Mouse (Mus musculus): Measurements from ENCODE around the gene Cabcoco1. TPM values are rescaled to one million over a fixed set of nuclear protein-coding genes. Genes with fewer than 3 reads are reported as not detected.

Gene Cabcoco1
- total RNA-seq, 1 experiment from 2014 or later: 15.1 TPM

- no peak for ATAC-seq (replicated peaks in 1 of 2; ENCODE audit: insufficient read depth in 1 of 2, low FRiP score in 2 of 2, low TSS enrichment in 1 of 2, low read depth in 1 of 2, poor library complexity in 2 of 2, severe bottlenecking in 2 of 2)
Measured at GRCm38 (mm10) chr10:68529364-68530049, 12.2 kb downstream of the Cabcoco1 start.

DNA sequence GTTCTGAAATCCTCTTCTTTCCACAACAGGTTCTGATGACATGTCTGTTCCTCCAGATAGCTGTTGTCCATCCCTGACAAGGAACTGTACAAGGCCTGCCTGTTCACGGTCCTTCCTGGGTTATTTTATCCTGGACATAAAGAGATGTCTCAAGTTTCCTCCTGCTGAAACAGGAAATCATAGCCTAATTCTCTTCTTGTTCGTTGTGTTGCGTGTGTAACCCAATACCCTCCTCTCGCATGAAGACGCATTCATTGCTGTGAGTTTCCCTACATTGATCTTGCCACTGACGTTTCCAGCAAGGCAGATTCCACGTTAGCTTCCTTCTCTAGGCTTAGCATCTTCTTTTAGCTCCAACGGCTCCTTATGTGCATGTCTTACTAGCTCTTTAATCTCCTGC is 12.7 kb downstream of the Cabcoco1 start:
- ATAC-seq (replicated peaks in 1 of 2; ENCODE audit: insufficient read depth in 1 of 2, low FRiP score in 2 of 2, low TSS enrichment in 1 of 2, low read depth in 1 of 2, poor library complexity in 2 of 2, severe bottlenecking in 2 of 2): no peak

GRCm38 (mm10) chr10:68522106-68522505 is 19.6 kb downstream of the Cabcoco1 start:
- no peak for ATAC-seq (replicated peaks in 1 of 2; ENCODE audit: insufficient read depth in 1 of 2, low FRiP score in 2 of 2, low TSS enrichment in 1 of 2, low read depth in 1 of 2, poor library complexity in 2 of 2, severe bottlenecking in 2 of 2)

DNA sequence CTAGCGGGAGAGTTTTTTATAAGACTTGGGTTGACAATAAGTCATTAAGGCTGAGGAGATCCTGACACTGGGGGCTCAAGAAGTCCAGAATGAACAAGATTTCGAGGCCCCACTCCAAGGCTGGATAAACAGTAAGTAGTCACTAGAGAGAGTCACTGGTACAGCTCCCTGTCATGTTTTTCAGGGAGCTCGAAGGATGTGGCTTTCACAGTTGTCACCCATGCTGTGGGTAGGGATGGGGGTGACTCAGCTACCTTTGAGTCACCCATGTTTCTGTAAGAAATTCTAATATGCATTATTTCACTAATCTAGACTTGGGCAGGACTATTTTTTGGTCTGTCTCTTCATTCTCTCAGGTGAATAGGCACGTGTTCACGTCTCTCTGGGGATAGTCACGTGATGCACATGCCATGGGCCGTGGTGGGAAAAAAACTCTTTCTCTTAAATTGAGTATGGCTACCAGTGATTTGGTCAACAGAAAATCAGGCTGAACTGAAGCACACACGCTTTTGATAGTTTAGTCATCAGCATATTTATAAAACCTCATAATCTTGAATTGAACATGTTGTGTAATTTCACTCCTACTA is 29.2 kb downstream of the Cabcoco1 start:
- 0 out of 4 replicates have a peak, but pooled peaks of 1 of the 2 experiments have one; percentile 37 for ATAC-seq (replicated peaks in 1 of 2; ENCODE audit: insufficient read depth in 1 of 2, low FRiP score in 2 of 2, low TSS enrichment in 1 of 2, low read depth in 1 of 2, poor library complexity in 2 of 2, severe bottlenecking in 2 of 2)

DNA sequence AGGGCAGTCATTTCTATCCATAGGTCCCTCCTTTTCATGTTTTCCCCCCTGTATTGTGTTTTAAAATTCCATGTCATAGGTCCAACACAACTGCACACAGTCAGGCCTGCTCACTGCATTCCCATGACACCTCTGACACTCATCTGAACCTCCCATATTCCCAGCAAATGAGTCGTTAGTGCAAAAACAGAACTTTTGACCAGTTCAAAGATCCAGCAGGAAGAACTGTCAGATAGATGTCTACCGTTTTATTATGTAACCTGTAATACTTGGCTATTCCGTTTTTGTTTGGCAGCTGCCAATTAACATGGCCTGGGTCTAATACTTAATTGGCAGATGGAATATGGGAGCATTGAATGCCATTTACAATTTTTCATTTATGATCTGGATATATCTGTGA is 34.0 kb downstream of the Cabcoco1 start:
- no peak for ATAC-seq (replicated peaks in 1 of 2; ENCODE audit: insufficient read depth in 1 of 2, low FRiP score in 2 of 2, low TSS enrichment in 1 of 2, low read depth in 1 of 2, poor library complexity in 2 of 2, severe bottlenecking in 2 of 2)

- no peak for ATAC-seq (replicated peaks in 1 of 2; ENCODE audit: insufficient read depth in 1 of 2, low FRiP score in 2 of 2, low TSS enrichment in 1 of 2, low read depth in 1 of 2, poor library complexity in 2 of 2, severe bottlenecking in 2 of 2)
Measured at GRCm38 (mm10) chr10:68506242-68506641, 35.5 kb downstream of the Cabcoco1 start.

DNA sequence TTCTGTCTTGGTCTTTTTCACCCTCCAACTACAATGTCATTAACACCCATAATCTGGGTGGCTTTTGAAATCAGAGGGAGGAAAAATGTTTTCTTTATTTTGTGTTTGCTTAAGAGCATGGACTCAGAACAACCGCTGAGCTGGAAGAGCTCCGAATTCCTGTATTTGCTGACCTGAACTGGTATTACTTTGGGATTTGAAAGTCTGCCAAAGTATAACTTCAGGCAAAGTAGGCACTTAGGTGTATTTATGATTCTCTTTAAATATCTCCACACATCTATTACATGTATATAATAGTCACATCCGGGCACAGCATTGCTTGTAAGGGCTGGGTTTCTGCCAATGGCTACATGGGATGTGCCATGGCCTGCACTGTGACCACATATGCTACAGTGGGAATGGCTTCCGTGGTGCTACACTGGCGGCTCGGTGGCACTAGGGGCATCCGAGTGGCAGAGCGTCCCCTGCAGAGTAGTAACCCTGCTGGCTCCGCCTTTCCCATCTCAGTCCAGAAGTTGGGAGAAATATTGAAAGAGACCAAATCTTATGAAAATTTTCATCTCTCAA is 37.0 kb downstream of the Cabcoco1 start:
- ATAC-seq (replicated peaks in 1 of 2; ENCODE audit: insufficient read depth in 1 of 2, low FRiP score in 2 of 2, low TSS enrichment in 1 of 2, low read depth in 1 of 2, poor library complexity in 2 of 2, severe bottlenecking in 2 of 2): no peak

GRCm38 (mm10) chr10:68501067-68501466 is 40.6 kb downstream of the Cabcoco1 start:
- no peak for ATAC-seq (replicated peaks in 1 of 2; ENCODE audit: insufficient read depth in 1 of 2, low FRiP score in 2 of 2, low TSS enrichment in 1 of 2, low read depth in 1 of 2, poor library complexity in 2 of 2, severe bottlenecking in 2 of 2)

DNA sequence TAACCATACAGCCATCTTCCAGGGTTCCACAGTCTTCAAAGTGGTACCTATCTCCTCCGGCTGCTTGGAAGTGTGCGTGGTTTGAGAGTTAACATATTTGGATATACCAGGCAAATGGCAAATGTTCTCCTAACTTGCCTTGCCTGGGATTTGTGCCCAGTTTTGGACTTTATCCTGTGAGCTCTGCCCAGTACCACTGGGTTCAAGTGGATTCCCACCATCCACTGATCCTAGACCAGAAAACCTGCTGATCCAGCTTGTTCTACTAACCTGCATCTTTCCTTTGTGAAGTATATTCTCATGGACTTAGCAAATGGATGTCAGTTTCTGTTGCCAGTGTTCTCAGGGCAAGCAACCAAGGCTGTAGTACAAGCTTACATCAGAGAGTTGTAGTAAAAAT is 46.5 kb downstream of the Cabcoco1 start:
- ATAC-seq (replicated peaks in 1 of 2; ENCODE audit: insufficient read depth in 1 of 2, low FRiP score in 2 of 2, low TSS enrichment in 1 of 2, low read depth in 1 of 2, poor library complexity in 2 of 2, severe bottlenecking in 2 of 2): no peak

- no peak for ATAC-seq (replicated peaks in 1 of 2; ENCODE audit: insufficient read depth in 1 of 2, low FRiP score in 2 of 2, low TSS enrichment in 1 of 2, low read depth in 1 of 2, poor library complexity in 2 of 2, severe bottlenecking in 2 of 2)
Measured at GRCm38 (mm10) chr10:68491557-68491956, 50.1 kb downstream of the Cabcoco1 start.

GRCm38 (mm10) chr10:68490781-68491180 is 50.9 kb downstream of the Cabcoco1 start:
- peak; percentile 78 to 80 for ATAC-seq (replicated peaks in 1 of 2; ENCODE audit: insufficient read depth in 1 of 2, low FRiP score in 2 of 2, low TSS enrichment in 1 of 2, low read depth in 1 of 2, poor library complexity in 2 of 2, severe bottlenecking in 2 of 2)

- peak; percentile 27 to 72; a peak in 3 of 4 replicates for ATAC-seq (replicated peaks in 1 of 2; ENCODE audit: insufficient read depth in 1 of 2, low FRiP score in 2 of 2, low TSS enrichment in 1 of 2, low read depth in 1 of 2, poor library complexity in 2 of 2, severe bottlenecking in 2 of 2)
Measured at GRCm38 (mm10) chr10:68472799-68473198, 68.9 kb downstream of the Cabcoco1 start.

DNA sequence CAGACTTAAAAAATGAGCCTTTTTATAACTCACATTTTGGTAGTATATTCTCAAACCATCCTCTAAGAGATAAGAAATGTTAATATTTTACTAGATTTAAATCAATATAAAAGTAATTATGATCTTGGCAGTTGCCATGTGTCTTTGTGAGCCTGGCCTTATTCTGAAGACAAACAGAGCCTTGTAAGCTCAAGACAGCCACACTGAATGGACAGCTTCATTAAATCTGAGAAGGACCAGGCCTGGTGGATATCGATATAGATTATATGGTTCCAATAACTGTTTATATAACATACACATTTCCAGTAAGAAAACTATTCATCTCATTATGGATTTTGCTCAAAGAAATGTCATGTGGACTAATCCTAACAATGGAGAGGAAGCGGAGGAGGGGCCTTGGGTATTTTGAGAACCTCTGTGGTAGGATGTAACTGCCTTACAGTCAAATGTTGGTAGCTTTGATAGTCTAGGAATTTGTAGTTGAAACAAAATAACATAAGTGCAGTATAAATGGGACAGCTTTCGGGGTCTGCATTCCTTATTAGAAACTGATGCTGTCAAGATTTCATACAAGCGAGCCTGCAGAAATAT is 75.9 kb downstream of the Cabcoco1 start:
- ATAC-seq (replicated peaks in 1 of 2; ENCODE audit: insufficient read depth in 1 of 2, low FRiP score in 2 of 2, low TSS enrichment in 1 of 2, low read depth in 1 of 2, poor library complexity in 2 of 2, severe bottlenecking in 2 of 2): no peak

DNA sequence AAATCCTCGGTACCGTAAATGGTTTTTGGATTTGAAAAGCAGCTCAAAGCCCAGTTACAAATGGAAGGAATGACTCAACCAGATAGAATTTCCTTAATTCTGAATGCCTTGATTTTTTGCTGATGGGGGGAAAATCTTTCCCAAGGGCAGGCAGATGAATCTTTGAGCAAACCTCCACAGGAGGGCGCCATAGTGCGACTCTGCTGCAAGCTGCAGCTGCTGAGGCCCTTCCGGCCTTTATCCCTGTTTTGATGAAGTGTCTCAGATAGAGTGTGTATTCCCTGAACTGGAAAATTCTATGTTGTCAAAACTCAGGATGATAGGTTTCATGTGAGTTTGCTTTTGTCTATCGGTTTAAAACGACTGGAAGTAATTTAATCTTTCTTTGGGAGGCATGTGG is 76.8 kb downstream of the Cabcoco1 start:
- peak; percentile 32 to 39; a peak in 2 of 4 replicates for ATAC-seq (replicated peaks in 1 of 2; ENCODE audit: insufficient read depth in 1 of 2, low FRiP score in 2 of 2, low TSS enrichment in 1 of 2, low read depth in 1 of 2, poor library complexity in 2 of 2, severe bottlenecking in 2 of 2)

- no peak for ATAC-seq (replicated peaks in 1 of 2; ENCODE audit: insufficient read depth in 1 of 2, low FRiP score in 2 of 2, low TSS enrichment in 1 of 2, low read depth in 1 of 2, poor library complexity in 2 of 2, severe bottlenecking in 2 of 2)
Measured at GRCm38 (mm10) chr10:68459784-68460183, 81.9 kb downstream of the Cabcoco1 start.

DNA sequence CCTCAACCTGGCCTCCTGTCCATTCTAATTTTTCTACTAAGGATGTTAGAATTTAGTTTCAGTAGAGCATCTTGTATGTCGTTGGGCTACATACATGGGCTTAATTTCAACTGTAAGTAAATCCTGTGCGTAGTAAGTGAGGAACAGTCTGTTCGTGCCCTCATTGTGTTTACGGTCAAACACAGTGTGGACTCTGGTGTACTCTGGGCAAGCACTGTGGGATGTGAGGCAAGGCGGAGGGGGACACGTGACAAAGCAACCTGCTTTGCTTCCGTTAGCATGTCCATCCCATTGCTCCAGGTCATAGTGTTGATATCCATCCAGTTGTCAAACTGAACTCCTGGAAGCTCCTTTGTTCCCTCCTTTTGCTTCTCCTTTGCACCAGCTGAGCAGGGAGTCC is 84.7 kb downstream of the Cabcoco1 start:
- ATAC-seq (replicated peaks in 1 of 2; ENCODE audit: insufficient read depth in 1 of 2, low FRiP score in 2 of 2, low TSS enrichment in 1 of 2, low read depth in 1 of 2, poor library complexity in 2 of 2, severe bottlenecking in 2 of 2): no peak

DNA sequence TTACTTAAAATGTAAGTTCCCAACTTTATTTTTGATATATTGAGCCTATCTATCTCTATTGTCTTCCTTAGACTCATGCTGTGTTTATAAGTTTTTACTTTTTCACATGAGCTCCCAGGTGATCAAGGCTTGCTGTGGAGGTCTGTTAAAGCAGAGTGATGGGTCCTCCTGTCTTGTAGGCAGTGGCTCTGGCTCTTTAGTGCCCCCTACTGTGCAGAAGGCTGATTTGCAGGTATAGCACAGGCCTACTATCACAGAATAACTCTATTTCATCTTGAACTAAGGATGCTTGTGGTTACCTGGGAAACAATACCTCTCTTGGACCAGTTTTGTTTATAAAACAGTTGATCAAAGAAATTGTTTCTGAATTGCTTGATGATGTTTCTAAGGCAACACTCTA is 87.2 kb downstream of the Cabcoco1 start:
- no peak for ATAC-seq (replicated peaks in 1 of 2; ENCODE audit: insufficient read depth in 1 of 2, low FRiP score in 2 of 2, low TSS enrichment in 1 of 2, low read depth in 1 of 2, poor library complexity in 2 of 2, severe bottlenecking in 2 of 2)

DNA sequence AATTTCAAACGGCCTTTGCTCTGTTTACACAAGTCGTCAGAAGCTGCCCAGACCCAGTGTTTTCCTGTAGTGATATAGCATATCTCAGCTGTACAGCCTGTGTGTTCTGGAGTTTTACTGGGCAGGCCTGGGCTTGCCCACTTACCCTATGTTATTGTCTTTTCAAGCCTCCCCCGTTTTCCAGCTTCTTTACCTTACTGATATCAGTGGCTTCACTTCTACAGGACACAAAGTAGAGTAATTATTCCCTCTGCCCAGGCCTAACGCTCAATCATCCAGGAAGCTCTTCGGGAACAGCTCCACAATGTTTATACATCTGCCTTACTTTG is 94.9 kb downstream of the Cabcoco1 start:
- peak in 1 of 2 experiments; percentile 9; a peak in 1 of 4 replicates for ATAC-seq (replicated peaks in 1 of 2; ENCODE audit: insufficient read depth in 1 of 2, low FRiP score in 2 of 2, low TSS enrichment in 1 of 2, low read depth in 1 of 2, poor library complexity in 2 of 2, severe bottlenecking in 2 of 2)
